Mouse (Mus musculus) common myeloid progenitor, adult 5-6 weeks (primary cell): ENCODE data around the gene Spata4. TPM values are rescaled to one million over a fixed set of nuclear protein-coding genes. Genes with fewer than 3 reads are reported as not detected.
A peak's percentile ranks its signal among the peaks of the same experiment; 100 is the strongest.
"Not testable (repeated sequence)": the region's sequence is repeated elsewhere in the genome, so short reads cannot be mapped to it uniquely, and the experiment has no call there.

Source experiments
- ATAC-seq: replicated peaks from 2 replicates; pipeline ENCODE4 v1.8.0; 2016; ENCODE audit warnings: low read depth, mild to moderate bottlenecking, moderate TSS enrichment, inconsistent platforms; ENCODE audit not compliant: poor library complexity, severe bottlenecking
- total RNA-seq: library from RNA; stranded (forward); fragments of 200-1000, 187-1606 nt; gene quantifications from 2 replicates; pipeline ENCODE4 v1.2.3, GENCODE M21; 2017

The Spata4 gene
- total RNA-seq, result not detected in 2 replicates

DNA sequence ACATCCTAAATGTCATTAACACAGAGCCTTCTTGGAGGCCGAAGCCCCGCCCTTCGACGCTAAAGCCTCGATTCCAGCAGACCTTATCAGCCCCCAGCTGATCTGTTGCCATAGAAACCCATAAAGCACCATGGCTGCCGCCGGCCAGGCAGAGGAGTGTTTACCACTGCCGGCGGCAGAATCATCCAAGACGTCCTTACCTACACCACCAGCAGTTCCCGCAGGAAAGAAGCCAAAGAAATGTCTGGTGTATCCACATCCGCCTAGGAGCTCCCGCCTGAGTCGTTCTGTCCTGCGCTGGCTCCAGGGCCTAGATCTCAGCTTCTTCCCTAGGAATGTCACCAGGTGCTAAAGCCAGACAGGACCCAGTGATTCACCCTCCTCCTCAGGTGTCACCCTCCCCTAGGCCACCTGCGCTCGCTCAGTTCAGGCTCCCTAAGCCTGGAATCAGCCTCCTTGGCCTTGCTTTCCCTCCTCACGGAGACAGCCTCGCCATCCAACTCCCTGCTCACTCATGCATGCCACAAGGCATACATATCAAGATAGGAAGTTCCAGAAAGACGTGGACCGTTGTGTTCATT is at the start of gene Spata4:
Gene Spata4, plus strand, starts transcription at position 111 of the 581 bp plus-strand sequence.
- peak; percentile 64 for ATAC-seq

DNA sequence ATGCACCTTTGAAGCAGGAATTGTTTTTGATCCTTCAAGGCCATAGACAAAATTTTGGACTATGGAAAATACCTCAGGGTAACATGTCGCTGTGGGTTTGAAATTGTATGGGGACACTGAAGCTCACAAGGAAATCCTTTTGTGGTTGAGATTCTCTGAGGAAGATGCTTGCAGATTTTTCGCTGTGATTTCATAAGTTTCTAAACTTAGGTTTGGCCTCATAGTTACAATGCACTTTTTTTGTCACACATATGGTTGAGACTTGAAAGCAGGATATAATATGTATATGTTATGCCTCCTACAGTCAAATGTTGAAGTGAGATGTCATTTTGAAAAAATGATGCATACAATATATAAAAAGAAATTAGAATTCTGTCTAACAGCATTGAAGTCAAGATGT is 45.7 kb upstream of the Spata4 start:
- ATAC-seq, result no peak

DNA sequence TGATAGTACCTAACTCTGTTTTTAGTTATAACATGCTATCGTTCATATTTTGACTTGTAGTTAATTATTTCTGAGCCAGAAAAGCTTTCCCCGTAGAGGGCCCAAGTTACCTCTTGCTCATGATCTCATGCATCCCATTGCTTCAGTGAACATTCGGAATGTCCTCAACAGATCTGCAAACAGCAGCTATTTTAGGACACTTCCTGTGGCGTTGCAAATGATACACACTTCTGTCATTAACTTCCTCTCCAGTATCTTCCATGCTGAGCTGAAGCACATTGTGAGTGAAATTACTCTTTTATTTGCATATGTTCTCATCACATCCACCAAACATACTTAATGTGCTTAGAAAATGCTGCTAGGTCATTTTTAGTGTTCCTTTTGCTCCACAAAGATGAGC is 38.4 kb upstream of the Spata4 start:
- ATAC-seq, result peak; percentile 65

DNA sequence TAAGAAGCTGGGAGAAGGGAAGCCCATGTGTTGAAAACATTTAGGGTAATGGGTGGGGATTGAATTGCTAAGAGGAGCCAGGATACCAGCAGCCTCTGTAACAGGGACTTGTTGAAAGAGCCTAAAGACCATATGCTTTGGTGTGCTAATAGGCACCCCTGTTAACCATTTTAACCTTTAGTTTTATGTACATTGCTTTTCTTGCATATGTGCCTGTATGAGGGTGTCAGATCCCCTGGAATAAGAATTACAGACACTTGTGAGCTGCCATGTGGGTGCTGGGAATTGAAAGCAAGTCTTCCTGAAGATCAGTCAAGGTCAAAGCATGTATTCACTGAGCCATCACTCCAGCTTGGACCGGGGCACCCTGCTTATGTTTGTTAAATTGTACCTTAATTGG is 35.4 kb upstream of the Spata4 start:
- ATAC-seq, result 0 out of 2 replicates have a peak, but pooled peaks have one; percentile 2

DNA sequence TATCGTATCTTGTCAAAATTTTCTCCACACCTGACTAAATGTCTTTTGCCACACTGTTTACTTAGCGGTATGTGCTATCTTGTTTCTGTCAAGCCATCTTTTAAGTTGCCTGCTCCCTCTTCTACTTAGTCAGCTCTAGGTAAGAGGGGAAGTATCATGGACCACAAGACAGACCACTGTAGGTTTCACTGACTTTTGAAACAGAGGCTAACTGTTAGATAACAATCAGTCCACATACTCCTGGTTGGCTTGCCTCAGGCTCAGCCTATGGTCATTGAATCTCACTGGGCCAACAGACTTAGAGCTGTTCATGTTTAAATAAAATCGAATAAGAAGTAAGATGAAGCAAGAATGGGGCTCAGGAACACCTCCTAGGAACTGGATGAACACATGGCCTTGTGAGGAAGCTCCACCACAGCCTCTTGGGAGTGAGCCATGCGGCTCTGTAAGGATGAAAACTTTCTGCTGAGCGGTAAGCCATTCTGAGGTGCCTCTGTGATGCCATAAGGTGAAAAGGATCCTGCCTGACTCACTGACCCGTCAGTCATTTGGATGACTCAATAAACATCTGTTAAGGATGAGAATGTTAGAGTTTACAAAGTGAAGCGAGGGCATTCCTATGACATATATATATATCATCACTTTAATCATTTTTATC is 34.8 kb upstream of the Spata4 start:
- peak; percentile 72 for ATAC-seq

DNA sequence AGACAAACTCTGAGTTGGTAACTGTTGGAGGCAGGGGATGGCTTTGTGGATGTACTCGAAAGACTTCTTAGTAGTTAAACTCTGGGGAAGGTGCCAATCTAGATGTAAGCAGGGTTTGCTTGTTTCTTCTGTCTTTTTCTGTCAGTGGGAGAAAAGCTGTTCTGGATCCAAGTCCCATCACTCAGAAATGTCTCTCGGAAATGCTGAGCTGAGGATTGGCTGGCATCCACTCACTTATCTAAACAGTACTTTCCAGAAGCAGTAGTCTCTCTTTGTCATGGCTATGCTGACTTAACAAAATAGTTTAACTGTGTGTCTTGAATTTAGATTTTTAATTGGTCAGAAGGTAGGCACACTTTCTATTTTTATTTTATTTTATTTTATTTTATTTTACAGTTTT is 33.4 kb upstream of the Spata4 start:
- no peak for ATAC-seq

DNA sequence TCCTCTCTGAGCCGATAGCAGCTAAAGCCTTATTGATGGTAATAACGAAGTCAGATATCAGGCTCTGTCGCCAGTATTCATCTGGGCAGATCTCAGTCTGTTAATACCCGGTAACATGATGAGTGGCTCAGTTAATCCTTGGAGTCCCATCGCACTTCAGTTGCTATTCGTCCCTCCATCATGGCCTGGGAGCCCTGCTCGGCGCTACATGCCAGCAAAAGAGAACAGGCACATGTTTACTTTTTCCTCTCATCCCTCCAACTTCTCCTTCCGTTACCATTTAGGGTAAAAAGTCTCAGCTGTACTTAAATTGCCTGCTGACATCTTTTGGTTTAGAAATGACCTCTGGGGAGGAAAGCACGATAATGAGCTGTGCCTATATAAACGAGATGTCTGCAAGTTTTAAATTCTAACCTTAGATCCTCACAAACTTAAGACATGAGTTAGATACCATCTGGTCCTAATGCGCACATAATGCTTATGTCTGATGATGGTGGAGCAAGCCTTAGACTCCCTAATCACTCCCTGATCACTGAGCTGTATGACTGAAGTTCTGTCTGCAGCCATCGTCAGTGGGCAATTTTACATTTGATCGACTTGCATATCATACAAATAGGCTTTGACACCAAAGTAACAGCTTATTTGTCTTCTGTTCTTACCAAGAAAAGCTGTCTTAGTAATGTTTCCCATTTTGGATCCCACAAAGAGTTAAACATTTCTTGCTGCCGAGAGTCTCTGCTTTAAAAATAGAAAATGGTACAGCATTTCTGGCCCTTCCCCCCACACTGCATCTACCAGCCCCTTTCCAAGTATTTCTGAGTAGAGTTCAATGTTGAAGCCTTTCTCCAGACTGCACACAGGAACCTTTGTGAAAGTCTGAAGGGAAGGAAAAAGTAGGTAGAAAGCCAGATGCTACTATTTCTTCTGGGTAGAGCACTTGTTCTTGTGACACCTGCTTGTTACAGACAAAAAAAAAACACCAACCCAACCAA is 29.7 kb upstream of the Spata4 start:
- no peak for ATAC-seq

DNA sequence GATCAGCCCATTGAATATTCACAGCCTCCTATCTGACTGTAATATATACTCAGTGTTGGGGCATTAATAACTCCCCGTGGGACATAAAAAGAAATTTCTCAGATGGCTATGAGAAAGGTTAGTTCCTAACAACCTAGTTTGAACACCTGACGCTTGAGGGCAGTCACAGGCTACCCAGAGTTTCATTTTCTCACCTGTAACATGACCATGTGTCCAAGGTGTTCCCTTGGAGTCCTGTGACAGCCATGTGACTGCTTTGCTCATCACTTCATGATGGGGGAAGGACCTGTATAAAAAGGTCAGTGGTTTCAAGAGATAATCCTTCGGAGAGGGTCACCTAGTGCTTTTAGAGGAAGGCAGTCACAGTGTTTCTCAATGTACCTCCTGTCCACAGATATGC is 19.1 kb upstream of the Spata4 start:
- no peak for ATAC-seq

DNA sequence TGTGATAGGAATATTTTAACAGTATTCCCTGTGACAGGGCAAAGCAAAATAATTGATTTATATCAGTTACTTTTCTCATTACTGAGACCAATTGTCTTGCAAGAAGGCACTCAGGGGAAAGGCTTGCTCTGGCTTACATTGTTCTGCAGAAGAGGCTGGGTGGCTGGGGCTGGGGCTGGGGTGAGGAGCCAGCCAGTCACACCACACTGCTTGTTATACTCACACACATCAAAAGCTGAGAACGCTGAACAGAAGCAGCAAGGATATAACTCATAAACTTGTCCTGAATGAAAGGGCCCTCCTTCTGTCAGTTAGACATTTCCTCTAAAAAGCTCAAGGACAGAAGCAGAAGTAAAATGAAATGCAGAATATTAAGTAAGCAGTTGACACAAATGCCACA is 17.7 kb upstream of the Spata4 start:
- 0 out of 2 replicates have a peak, but pooled peaks have one; percentile 36 for ATAC-seq

DNA sequence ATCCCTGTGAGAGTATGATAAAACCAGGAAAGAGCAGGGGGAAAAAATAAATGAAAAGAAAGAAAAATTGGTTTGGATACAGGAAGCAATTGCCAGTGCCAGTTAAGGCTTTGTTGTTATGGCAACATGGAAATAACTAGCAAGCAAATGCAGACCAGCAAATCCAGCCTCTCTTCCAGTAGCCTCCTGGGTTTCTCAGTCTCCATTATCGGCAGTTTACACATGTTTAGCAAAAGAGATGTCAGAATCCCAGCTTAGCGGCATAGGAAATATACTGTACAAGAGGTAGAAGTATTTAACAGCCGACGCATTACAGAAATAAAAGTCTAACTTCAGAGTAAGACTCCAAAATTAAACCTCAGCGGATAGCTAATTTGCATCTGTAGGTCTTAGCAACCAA is 5.9 kb upstream of the Spata4 start:
- no peak for ATAC-seq

DNA sequence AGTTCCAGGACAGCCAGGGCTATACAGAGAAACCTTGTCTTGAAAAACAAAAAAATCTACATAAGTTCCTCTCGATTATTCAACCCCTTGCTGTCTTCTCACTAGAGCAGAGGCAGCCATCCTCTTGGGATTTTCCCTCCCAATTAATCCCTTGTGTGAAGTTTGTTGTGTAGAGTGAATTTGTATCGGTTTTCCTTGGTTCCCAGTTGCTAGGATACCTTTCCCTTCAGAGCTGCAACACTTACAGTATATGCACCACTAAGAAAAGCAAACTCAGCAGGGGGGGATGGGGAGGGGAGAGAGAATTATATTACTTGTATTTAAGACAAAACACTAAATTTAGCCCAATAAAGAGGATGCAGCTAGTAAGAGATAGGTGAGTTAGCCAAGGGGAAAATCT is 4.5 kb upstream of the Spata4 start:
- ATAC-seq, result no peak

DNA sequence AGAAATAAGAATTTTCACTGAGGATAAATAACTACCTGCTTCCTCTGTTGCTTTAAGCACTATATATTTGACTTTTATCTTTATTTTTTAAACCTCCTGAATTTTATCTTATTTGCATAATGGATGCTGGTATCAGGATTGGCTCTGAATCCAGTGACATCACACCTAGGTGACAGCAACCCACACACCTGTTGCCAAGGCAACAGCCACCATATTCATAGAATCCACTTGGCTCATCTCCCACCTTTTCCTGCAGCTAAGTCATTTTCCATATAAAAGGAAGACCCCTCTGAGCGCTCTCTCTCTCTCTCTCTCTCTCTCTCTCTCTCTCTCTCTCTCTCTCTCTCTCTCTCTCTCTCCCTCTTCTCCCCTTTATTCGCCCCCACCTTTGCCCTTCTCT is 3.6 kb upstream of the Spata4 start:
- no peak for ATAC-seq

DNA sequence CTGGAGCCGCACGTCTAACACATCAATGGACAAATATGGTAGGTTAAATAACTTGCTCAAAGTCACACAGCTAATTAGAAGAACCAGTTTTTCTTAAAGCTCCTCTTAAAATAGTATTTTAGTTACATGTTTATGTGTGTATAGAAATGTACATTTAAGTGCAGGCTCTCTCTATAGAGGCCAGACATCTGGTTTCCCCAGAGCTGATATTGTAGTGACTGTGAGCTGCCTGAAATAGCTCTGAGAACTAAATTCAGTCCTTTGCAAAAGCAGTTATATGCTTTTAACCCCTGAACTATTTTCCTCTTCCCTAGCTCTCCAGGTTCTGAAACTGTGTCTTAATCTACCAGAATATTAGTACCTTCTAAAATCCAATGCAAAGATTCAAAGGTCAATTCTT is 3.2 kb upstream of the Spata4 start:
- ATAC-seq, result no peak

DNA sequence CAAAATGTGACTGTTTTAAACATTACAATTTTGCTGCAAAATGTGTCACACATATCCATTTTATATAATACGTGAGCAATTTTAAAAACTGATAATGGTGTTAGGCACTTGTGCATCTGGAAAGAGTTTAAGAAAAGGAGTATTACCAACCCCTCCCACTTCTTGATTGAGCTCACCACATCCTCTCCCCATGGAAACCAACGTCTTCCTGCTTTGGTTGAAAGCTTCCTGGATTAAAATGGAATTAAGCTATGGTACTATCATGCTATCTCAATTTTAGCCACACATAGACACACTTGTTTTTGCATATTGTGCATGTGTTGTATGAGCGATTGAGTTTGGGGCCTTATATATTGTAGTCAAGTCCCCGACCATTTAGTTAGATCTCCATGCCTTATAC is 2.9 kb downstream of the Spata4 start:
- ATAC-seq, result peak; percentile 91

DNA sequence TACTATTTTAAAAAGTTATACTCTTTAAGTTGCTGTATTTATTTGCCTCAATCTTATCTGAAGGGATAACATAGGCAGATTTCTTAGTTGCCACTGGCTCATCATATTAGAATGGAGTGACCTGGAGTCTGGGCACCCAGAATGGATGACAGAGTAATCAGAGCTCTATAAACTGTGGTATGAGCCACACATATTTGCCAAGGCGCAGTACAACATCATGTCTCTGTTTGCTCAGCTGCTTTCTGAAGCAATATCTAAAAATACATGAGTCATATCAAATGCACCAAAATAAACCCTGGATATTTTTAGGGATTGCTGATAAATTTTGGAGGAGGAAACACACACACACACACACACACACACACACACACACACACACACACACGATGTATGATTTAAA is 8.8 kb downstream of the Spata4 start:
- ATAC-seq, result no peak

DNA sequence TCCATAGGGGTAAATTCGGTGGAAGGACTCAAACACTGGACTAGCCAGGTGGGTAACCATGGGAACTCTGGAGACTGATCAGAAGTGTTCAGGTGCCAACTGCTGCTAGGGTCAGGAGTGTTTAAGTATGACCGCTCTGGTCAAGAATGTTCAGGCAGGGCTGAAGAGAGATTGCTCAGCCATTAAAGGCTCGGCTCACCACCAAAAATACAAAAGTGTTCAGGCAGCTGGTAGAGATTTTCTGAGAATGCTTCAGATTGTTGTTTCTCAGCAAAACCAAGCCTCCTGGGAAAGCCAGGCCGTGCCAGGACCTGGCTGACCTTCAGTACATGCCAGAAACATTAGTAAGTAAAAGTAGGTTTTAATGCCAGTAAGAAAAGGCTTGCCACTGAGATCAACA is 9.7 kb downstream of the Spata4 start:
- ATAC-seq, result no peak

DNA sequence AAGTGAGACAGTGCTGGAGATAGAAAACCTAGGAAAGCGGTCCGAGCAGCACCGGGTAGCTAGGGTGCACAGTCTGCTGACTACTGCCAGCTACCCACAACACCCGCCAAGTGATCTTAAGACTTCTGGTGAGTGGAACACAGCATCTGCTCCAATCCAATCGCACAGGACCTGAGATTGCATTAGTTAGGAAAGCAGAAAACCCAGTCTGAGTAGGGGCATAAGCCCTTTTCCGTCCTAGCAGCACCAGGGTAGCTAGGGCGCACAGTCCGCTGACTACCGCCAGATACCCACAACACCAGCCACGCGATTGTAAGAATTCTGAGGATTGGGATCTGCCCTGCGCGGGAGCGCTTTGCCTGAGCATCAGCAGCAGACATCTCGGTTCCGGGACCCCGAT is 16.1 kb downstream of the Spata4 start:
- ATAC-seq, result not testable (repeated sequence)

DNA sequence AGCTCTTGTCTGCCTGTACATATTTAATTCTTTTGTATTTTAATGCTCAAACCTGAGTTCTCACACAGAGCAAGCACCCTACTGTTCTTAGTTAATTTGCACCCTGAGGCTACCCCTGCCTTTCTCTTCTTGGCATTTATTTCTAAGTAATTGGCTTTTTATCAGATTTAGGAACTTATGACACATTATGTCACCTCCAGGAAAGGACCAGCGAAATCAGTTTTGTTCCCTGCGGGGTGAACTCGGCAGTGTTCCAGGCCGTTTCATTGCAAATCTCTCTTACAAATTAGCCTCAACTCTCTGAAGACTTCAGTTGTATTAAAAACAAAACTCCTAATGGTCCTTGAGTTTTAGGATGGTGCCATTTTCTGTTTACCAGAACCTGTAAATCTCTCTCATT is 38.1 kb downstream of the Spata4 start:
- no peak for ATAC-seq
